Mouse (Mus musculus) G1E-ER4 (cell line): Measurements from ENCODE around the gene 4933416C03Rik. TPM values are rescaled to one million over a fixed set of nuclear protein-coding genes. Genes with fewer than 3 reads are reported as not detected.

Experiments
- GATA1 ChIP-seq: IDR thresholded peaks from one replicate; pipeline ENCODE4 v1.8.0; 2012; ENCODE audit warnings: low read length, inconsistent platforms
- polyA plus RNA-seq: library from polyadenylated mRNA; stranded (reverse); fragments of >175 nt; gene quantifications from 2 replicates; pipeline ENCODE4 v1.2.3, GENCODE M21; 2012

The 4933416C03Rik gene
- polyA plus RNA-seq: not detected in 2 replicates

- no peak for TF ChIP-seq GATA1
These were observed at the start of gene 4933416C03Rik for GRCm38 (mm10) chr10:116113867-116114474. Gene 4933416C03Rik (minus strand): TSS chr10:116113917.

GRCm38 (mm10) chr10:116162338-116162737, 48.6 kb upstream of the 4933416C03Rik start:
- no peak for TF ChIP-seq GATA1

- TF ChIP-seq GATA1: no peak
These were observed 43.0 kb upstream of the 4933416C03Rik start for GRCm38 (mm10) chr10:116156699-116157098.

- TF ChIP-seq GATA1: no peak
These were observed 41.0 kb upstream of the 4933416C03Rik start for GRCm38 (mm10) chr10:116154707-116155106.

DNA sequence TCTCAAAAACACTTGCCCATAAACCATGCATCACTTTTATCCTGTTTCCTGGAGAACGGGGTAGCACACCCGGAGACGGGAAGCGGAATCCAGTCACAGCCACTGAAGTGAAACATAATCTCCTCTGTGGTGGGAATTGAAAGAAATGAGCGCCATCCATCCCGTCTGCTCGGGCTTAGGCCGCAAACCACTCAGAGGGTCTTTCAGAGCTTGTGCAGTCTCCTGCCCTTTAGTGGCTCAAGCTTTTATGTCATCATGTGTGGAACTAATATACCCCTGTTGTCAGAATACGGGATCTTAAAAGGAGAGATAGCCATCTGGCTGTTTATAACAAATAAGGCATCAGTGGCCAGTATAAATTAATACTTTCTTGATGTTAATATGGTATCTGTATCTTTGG, 32.4 kb upstream of the 4933416C03Rik start:
- no peak for TF ChIP-seq GATA1

DNA sequence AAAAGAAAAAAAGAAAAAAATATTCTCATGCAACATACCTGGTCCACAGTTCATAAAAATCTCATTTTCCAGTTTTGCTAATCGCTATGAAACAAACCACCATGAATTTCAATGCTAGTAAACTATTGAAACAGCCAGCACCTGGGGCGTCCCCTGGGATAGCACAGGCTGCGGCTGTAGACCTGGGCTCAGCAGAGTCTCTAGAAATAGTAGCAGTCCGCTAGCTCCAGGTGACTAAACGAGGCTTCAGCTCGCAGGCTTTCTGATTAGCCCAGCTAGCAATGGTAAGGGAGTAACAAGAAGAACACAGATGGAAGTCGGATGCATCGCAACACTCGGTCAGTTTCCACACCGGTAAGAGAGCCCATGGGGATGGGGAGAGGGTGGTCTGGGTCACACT, 30.0 kb upstream of the 4933416C03Rik start:
- TF ChIP-seq GATA1: no peak

- TF ChIP-seq GATA1: no peak
These were observed 26.5 kb upstream of the 4933416C03Rik start for GRCm38 (mm10) chr10:116140226-116140625.

DNA sequence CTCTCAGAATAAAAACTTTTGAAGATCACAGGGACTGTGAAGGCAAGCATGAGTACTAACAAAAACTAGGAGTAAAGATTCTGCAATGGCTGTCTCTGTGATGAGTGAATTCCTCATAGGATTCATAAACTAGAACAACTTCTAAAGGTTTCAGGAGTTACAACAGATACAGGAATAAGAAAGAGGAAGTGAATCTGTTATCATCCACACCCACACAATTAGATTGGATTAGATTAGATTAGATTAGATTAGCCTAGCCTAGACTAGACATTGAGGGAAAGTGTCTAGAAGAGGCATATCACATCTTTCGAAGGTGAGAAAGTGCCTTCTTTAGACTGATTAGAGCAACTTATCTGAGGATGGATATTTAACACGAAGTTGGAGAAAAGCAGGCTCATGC, 21.5 kb upstream of the 4933416C03Rik start:
- no peak for TF ChIP-seq GATA1

- TF ChIP-seq GATA1: no peak
These were observed 18.5 kb upstream of the 4933416C03Rik start for GRCm38 (mm10) chr10:116132233-116132632.

GRCm38 (mm10) chr10:116131223-116131622, 17.5 kb upstream of the 4933416C03Rik start:
- TF ChIP-seq GATA1: no peak

GRCm38 (mm10) chr10:116130401-116130800, 16.7 kb upstream of the 4933416C03Rik start:
- no peak for TF ChIP-seq GATA1

DNA sequence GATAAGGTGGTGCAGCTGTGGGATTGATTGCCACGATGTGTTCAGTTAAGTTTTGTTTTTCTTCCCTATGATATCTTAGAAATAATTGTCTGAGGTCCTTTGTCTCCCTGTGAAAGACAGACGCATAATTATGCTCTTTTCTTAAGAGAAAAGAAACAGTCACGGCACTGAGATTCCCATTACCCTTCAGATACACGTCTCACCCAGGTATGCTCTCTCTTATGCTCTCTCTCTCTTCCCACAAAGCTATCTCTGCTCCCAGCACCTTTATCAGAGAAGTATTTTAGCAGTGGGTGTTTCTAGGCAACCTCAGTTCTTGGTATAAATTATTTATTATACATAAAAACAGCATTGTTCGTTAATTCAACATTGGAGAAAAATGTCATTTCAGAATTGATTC, 11.6 kb upstream of the 4933416C03Rik start:
- TF ChIP-seq GATA1: no peak

DNA sequence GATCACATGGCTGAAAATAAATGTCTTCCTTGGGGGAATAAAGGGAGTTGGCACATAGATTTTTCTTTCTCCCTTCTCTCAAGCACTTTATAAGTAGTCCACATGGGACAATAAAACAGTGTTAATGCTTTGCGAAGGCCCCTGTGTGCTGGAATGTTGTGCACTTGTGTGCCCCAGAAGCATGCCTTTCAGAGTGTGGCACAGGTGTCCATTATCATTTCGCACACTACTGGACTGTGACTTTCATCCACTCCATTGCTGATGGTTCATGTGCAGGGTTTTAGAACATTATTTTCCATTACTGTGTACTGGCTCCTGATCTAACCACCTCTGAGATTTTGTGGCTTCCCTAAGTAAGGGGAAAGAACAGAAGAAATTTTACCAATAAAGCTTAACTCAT, 10.1 kb upstream of the 4933416C03Rik start:
- no peak for TF ChIP-seq GATA1

DNA sequence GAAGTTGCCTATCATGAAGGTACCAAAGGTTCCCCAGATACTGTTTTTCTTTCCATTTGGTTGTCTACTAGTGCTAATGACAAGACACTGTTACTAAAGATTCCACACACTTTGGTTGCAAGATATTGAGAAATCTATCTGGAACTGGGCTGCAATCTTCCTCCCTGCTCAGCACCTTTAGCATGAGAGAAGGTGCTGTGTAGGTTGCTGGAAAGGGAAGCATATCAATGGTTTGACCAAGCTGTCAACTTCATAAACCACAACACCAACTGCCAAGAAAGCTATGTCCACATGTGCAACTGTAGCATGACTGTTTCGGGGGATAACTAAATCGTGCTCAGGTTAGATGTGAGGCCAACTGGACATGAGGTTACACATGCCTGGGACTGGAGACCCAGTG, 7.7 kb upstream of the 4933416C03Rik start:
- TF ChIP-seq GATA1: no peak

- no peak for TF ChIP-seq GATA1
These were observed 3.3 kb upstream of the 4933416C03Rik start for GRCm38 (mm10) chr10:116117060-116117459.

- TF ChIP-seq GATA1: no peak
These were observed 2.4 kb upstream of the 4933416C03Rik start for GRCm38 (mm10) chr10:116115881-116116677.

DNA sequence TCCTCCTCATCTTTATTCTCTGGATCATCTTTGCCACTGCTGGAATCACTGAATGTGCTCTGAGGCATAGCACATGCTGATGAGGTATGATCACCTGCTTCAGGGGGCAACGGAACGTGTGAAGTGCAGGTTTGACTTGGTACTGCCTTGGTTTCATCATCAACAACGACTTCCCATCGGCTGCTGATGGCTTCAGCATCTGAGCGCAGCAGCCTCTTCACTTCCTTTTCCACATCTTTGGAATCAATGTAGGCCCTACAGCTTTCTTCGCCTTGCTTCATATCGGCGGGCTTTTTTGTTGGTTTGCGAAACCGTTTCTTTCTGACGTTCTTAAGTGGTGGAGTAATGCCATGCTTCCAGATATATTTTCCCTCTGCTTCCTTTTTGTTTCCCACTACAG, 849 bp downstream of the 4933416C03Rik start:
- TF ChIP-seq GATA1: no peak
